Mouse (Mus musculus) stomach, postnatal 0 days (tissue): Measurements from ENCODE around the gene Rgs12.

ENCODE experiments used
- CTCF ChIP-seq: IDR thresholded peaks from 2 replicates; pipeline ENCODE4 v1.5.1; 2016; ENCODE audit warnings: antibody characterized with exemption, low read depth, mild to moderate bottlenecking, moderate library complexity
- EP300 ChIP-seq: optimal IDR thresholded peaks from 2 replicates; pipeline ENCODE3; 2016; ENCODE audit warnings: antibody characterized with exemption

DNA sequence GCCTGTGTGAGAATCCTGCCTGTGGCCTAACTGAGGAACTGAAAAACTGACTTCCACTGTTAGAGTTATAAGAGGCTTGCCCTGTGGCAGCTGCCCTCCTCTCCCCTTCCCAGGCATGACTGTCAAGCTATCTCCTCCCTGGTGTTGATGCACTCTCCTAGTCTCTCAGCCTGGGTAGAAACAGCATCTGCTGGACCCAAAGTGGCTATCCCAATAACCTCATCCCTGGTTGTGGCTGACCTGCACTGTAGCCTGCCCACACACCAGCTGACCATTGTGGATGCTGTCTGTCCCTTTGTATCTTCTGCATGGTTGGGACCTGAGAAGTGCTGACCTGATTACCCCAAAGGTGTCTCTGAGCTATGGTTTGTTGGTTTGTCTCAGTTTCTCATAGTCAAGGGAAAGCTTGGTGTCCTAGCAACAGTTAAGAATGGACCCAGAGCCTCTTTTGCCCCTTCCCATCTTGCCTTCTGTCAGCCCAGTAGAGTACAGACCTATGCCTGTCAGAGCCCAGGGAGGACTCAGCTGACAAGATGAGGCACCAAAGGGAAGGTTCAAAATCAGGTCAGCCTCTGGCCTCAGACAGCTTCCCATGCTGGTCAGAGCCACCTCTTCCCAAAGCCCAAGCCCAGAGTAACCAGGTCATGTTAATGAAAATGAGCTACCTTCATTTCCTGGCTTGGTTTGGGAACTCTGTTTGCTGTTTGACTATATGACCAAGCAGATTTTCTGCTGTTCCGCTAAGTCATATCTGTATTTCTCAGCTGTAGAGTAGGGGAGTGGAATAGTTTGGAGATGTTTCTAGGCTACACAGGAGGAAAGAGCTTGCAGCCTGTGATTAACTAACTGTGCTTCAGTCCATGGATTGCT, 39.4 kb upstream of the Rgs12 start:
- TF ChIP-seq EP300 = no peak
- no peak for TF ChIP-seq CTCF
